Mouse (Mus musculus): Measurements from ENCODE around the gene Prkrip1. TPM values are rescaled to one million over a fixed set of nuclear protein-coding genes. Genes with fewer than 3 reads are reported as not detected.
A peak's percentile ranks its signal among the peaks of the same experiment; 100 is the strongest.

Prkrip1 gene
- polyA plus RNA-seq, 1 experiment from 2014 or later, result 30.6 TPM

DNA sequence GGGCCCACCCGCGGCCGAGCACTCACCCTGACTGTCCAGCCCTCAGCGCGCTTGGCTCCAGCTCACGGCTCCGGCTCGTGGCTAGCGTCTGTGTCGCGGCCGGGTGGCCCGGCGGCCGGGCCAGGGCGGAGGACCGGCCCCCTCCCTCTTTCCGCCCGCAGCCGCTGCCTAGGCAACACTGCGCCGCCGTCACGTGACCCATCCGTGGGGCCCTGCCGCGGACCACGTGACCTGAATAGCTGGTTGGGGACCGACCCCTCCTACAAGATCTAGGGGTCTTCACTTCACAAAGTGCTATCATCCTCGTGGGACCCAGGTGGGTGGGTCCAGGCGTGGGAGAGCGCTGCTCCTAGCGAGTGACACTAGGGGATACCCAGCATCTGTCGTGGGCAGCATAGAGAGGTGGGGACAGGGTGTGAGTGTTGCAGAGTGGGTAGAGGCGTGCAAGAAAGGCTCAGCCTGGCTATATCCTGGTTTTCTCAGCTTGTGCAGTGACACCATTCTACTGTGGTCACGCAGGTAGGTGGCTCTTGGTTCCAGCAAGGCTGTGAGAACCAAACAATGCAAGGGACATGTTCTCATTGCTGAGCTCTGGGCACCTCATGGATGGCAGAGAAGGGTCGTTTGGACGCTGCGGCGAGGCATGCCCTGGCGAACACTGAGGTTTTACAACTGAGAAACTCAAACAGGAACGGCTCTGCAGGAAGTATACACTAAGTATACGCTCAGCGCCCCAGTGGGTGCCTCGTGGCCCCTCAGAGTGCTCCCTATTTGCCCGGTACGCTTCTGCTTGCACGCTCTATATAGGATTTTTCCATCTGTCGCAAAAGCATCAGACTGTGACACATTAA lies 28.0 kb downstream of the Prkrip1 start, which contains the start of gene Orai2:
Orai2 (minus strand) TSS at position 202 of the 851 bp plus-strand sequence.
- Histone ChIP-seq H3K27me3 (ENCODE audit: control insufficient read depth, insufficient read depth, low read length) (no peaks in the 10 kb centered on the region), H3K4me1 (replicated peaks; ENCODE audit: control insufficient read depth, insufficient read depth) (peaks cover 2% of the 10 kb centered on the region; the same call in 1 of the 2 replicates), H3K27ac (replicated peaks) (peak within 1 kb of the TSS; percentile 88), H3K9me3 (ENCODE audit: control insufficient read depth, low read length) (no peaks in the 10 kb centered on the region), H3K36me3 (ENCODE audit: control insufficient read depth, insufficient read depth, low read length) (no peaks in the 10 kb centered on the region), H3K4me2 (replicated peaks; ENCODE audit: low read depth) (peak within 1 kb of the TSS; percentile 87), H3K9ac (ENCODE audit: low read length) (peak within 1 kb of the TSS; percentile 64), H3K4me3 (ENCODE audit: low read depth, low read length) (peak within 1 kb of the TSS; percentile 57)
- WGBS, result 2% methylated on average over 48 of the region's 49 CpGs
- TF ChIP-seq EP300 (optimal IDR thresholded peaks at IDR 0.05) (no peak), CTCF (IDR thresholded peaks at IDR 0.05; ENCODE audit: low read depth) (no peak)
- peak; percentile 82 for DNase-seq (ENCODE audit: low spot score)
- peak; percentile 67 for ATAC-seq (ENCODE audit: low FRiP score, low TSS enrichment)

DNA sequence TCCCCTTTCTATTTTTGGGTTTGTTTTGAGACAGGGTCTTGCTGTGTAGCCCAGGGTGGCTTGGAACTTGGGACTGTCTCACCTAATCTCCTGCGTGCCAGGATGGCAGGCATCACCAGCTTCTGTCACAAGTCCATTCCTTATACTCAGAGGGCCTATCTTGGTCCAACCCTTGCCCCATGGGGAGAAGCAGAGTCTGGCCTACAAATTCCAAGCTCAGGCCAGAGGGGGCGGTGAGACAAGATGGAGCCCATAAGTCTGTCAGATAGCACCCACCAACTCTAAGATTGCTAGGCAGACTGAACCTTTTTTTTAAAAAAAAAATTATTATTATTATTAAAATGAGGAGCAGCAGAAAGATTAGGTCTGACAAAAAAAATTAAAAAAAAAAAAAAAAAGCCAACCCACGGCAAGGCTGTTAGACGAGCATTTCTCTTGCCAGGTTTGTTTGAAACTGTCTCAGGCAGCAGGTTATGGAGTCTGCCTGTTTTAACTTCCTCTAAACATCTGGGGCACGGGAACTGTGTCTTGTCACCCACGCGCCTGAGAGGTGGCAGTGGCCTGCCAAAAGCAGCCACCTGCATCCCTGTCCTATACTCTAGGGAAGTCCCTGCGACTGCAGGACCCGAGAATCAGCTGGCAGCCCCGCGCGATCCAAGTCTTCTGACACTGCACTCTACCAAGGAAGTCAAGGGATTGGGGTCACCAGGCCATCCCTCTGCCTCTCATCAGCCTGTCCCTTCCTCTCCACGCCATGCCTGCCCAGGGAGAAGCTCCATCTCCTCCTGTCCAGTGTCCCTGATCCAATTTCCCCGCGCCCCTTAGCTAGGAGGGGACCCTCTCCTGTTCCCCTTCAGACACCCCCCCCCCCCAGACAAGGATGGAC lies 28.9 kb downstream of the Prkrip1 start:
- no peaks in the 10 kb centered on the region for H3K27me3 ChIP-seq (ENCODE audit: control insufficient read depth, insufficient read depth, low read length)
- peaks cover 2% of the 10 kb centered on the region; the same call in 1 of the 2 replicates for H3K4me1 ChIP-seq (replicated peaks; ENCODE audit: control insufficient read depth, insufficient read depth)
- peak; percentile 6 for ATAC-seq (ENCODE audit: low FRiP score, low TSS enrichment)

DNA sequence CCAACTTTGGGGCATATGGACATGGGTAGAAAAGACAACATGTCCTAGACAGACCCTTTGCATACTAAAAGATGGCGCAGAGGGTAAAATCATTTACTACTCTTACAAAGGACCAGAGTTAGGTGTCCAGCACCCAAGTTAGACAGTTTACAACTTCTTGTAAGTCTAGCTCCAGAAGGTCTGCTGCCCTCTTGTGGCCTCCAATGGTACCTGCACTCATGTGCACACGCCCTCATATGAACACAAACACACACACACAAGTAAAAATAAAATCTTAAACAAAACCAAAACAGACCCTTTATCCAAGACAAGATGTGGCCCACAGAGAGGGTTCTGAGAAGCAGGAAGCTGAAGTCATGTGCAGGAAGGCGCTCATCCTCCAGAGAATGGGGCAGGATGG lies 30.7 kb downstream of the Prkrip1 start:
- H3K9me3 ChIP-seq (ENCODE audit: control insufficient read depth, low read length), result no peaks in the 10 kb centered on the region
- H3K27me3 ChIP-seq (ENCODE audit: control insufficient read depth, insufficient read depth, low read length), result no peaks in the 10 kb centered on the region
- no peaks in the 10 kb centered on the region for H3K36me3 ChIP-seq (ENCODE audit: control insufficient read depth, insufficient read depth, low read length)
- H3K4me3 ChIP-seq (ENCODE audit: low read depth, low read length), result no peak overlapping the region
- DNase-seq (ENCODE audit: low spot score), result no peak
- WGBS, result 93% methylated on average over 3 of the region's 3 CpGs
- no peak for TF ChIP-seq EP300 (optimal IDR thresholded peaks at IDR 0.05)
- TF ChIP-seq CTCF (IDR thresholded peaks at IDR 0.05; ENCODE audit: low read depth), result peak; percentile 49
- H3K27ac ChIP-seq (replicated peaks), result no peak overlapping the region
- no peak for ATAC-seq (ENCODE audit: low FRiP score, low TSS enrichment)
- no peak overlapping the region for H3K4me2 ChIP-seq (replicated peaks; ENCODE audit: low read depth)
- H3K4me1 ChIP-seq (replicated peaks; ENCODE audit: control insufficient read depth, insufficient read depth), result peaks cover 2% of the 10 kb centered on the region; the same call in 1 of the 2 replicates
- no peak overlapping the region for H3K9ac ChIP-seq (ENCODE audit: low read length)

More for the DNA sequence above, 28.9 kb downstream of the Prkrip1 start:
- Histone ChIP-seq H3K9me3 (ENCODE audit: control insufficient read depth, low read length) (no peaks in the 10 kb centered on the region), H3K4me2 (replicated peaks; ENCODE audit: low read depth) (peak overlapping the region; percentile 87), H3K4me3 (ENCODE audit: low read depth, low read length) (peak overlapping the region; percentile 57), H3K27ac (replicated peaks) (peak overlapping the region; percentile 88), H3K36me3 (ENCODE audit: control insufficient read depth, insufficient read depth, low read length) (no peaks in the 10 kb centered on the region), H3K9ac (ENCODE audit: low read length) (peak overlapping the region; percentile 64)
- WGBS, result 16% methylated on average over 13 of the region's 15 CpGs
- TF ChIP-seq CTCF (IDR thresholded peaks at IDR 0.05; ENCODE audit: low read depth) (no peak), EP300 (optimal IDR thresholded peaks at IDR 0.05) (no peak)
- peak; percentile 42 for DNase-seq (ENCODE audit: low spot score)

DNA sequence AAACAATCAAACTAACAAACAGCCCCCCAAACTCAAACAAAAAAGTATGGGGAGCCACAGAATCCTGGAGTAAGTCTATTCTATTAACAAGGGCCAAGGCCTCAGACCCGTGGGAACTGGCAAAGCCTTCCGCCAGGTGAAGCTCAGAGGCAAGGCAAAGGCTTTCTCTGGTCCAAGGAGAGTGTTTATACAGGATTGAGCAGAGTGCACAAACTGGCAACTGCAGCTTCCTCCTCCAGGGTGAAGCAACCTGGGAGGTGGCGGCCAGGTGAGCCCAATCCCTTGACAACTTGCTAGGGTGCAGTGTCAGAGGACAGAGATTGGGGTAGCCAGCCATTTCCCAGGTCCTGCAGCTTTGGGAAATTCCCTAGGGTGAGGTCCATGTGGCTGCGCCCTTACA lies 31.5 kb downstream of the Prkrip1 start:
- TF ChIP-seq CTCF (IDR thresholded peaks at IDR 0.05; ENCODE audit: low read depth) (no peak), EP300 (optimal IDR thresholded peaks at IDR 0.05) (no peak)
- WGBS, result 91% methylated on average over 4 of the region's 4 CpGs

DNA sequence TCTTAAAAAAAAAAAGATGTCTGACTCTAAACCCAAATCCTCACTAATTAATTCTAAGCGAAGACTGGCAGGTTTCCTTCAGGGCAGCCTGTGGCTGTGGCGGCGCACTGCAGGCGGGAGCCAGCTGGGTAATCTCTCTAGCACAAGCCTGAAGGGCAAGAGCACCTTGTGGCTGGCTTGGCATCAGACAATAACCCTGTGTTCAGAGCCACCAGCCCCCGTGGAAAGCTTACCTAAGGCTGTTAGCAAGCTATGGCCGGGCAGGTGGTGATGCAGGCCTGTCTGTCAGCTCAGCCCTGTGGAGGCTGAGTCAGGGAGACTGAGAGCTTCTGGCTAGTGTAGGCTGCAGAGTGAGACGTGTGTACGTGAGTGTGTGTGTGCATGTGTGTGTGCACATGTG lies 33.5 kb downstream of the Prkrip1 start:
- Histone ChIP-seq H3K4me2 (replicated peaks; ENCODE audit: low read depth) (no peak overlapping the region), H3K4me1 (replicated peaks; ENCODE audit: control insufficient read depth, insufficient read depth) (no peaks in the 10 kb centered on the region), H3K4me3 (ENCODE audit: low read depth, low read length) (no peak overlapping the region), H3K36me3 (ENCODE audit: control insufficient read depth, insufficient read depth, low read length) (no peaks in the 10 kb centered on the region), H3K27me3 (ENCODE audit: control insufficient read depth, insufficient read depth, low read length) (no peaks in the 10 kb centered on the region), H3K9ac (ENCODE audit: low read length) (no peak overlapping the region), H3K9me3 (ENCODE audit: control insufficient read depth, low read length) (no peaks in the 10 kb centered on the region), H3K27ac (replicated peaks) (no peak overlapping the region)
- ATAC-seq (ENCODE audit: low FRiP score, low TSS enrichment), result no peak
- WGBS, result 72% methylated on average over 8 of the region's 8 CpGs
- TF ChIP-seq EP300 (optimal IDR thresholded peaks at IDR 0.05) (no peak), CTCF (IDR thresholded peaks at IDR 0.05; ENCODE audit: low read depth) (no peak)
- no peak for DNase-seq (ENCODE audit: low spot score)

More for the DNA sequence above, 31.5 kb downstream of the Prkrip1 start:
- ATAC-seq (ENCODE audit: low FRiP score, low TSS enrichment) (no peak), DNase-seq (ENCODE audit: low spot score) (no peak)
- H3K4me2 ChIP-seq (replicated peaks; ENCODE audit: low read depth), result no peak overlapping the region
- H3K9ac ChIP-seq (ENCODE audit: low read length), result no peak overlapping the region
- no peaks in the 10 kb centered on the region for H3K36me3 ChIP-seq (ENCODE audit: control insufficient read depth, insufficient read depth, low read length)
- H3K27me3 ChIP-seq (ENCODE audit: control insufficient read depth, insufficient read depth, low read length), result no peaks in the 10 kb centered on the region
- no peaks in the 10 kb centered on the region for H3K9me3 ChIP-seq (ENCODE audit: control insufficient read depth, low read length)
- H3K4me3 ChIP-seq (ENCODE audit: low read depth, low read length), result no peak overlapping the region
- peaks cover under 1% of the 10 kb centered on the region; the same call in 1 of the 2 replicates for H3K4me1 ChIP-seq (replicated peaks; ENCODE audit: control insufficient read depth, insufficient read depth)
- no peak overlapping the region for H3K27ac ChIP-seq (replicated peaks)
